Mouse (Mus musculus) lung, adult 2 months (tissue): ENCODE results near the gene Cmc1.

Source experiments
- CTCF ChIP-seq: fragments of 200-500 bp; IDR thresholded peaks from 2 replicates; pipeline ENCODE4 v1.5.1; 2011; ENCODE audit warnings: mild to moderate bottlenecking, low read length, control low read depth; ENCODE audit not compliant: insufficient read depth
- POLR2A ChIP-seq: fragments of 200-500 bp; IDR thresholded peaks from 2 replicates; pipeline ENCODE4 v1.6.1; 2011; ENCODE audit warnings: low read depth, mild to moderate bottlenecking, control low read depth, low read length, borderline replicate concordance; ENCODE audit errors: extremely low read depth

GRCm38 (mm10) chr9:118159936-118160335 lies 10.0 kb upstream of the Cmc1 start:
- no peak for TF ChIP-seq CTCF
- no peak for TF ChIP-seq POLR2A
